Mouse (Mus musculus) cerebellum, postnatal 14 days (tissue): ENCODE measurements around the gene Defb21.
A peak's percentile ranks its signal among the peaks of the same experiment; 100 is the strongest.

Experiments used
- DNase-seq, 2 experiments: peaks; one replicate each; pipeline ENCODE4 v3.0.0; 2021; ENCODE audit warnings: mixed read lengths in 2 of 2

Defb21 gene

DNA sequence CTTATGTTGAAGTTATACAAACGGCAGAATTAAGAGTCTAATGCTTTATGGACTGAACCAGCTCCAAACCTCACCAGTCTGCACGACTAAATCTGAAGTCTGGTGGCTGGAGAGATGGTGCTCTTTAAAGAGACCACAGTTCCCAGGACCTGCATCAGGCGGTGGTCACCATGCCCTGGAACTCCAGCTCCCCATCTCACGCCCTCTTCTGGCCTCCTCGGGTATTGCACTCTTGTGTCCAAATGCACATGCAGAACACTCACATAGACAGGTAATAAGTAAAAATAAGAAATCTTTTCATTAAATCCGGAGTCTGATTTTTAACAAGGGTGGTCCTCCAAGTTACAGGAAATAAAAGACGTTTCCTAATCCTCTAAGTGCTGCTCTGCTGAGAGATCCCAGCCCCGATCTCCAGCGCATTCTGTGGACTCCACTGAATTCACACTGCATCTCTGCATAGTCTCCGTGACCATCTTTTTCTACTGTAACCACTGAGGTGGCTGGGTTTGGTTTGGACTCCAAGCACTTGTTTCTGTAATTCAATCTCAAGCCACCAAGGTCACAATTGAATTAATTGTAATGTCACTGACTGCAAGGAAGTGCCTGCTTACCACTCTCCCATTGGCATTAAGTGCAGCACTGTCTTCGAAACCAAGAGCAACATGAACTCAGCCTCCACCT lies at the start of gene Defb21:
Defb21 (plus strand) TSS at position 631 of the 681 bp plus-strand sequence.
- peak; percentile 14 to 58 for DNase-seq

DNA sequence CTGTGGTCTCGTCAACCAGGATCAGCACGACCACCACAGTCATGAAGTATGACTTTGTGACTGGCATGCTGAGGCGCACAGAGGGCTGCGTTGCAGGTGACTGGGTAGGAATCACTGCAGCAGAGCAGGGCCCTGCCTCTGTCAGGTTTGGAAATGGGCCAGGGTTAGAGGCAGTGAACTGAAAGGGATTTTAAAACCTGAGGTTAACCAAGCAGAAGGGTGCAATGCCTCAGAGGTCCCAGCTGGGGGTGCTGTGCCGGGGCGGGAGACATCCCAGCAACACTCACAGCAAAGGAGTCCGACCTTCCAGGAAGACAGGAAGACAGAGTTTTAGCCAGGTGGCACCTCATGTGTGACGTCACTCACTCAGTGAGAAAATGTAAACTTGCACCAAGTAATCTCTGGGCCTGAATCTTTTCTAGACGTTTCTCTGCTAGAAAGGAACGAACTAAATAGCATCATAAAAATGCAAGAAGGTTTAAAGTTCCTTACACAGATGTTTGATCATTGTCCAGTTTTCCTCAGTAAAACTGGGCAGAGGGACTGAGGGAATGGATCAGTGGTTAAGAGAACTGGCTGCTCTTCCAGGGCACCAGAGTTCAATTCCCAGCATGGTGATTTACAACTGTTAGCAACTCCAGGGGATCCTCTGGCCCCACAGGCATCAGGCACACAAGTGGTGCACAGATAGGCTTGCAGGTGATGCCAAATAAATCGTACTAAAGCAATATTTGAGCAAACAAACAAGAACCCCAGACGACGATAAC lies 32.4 kb upstream of the Defb21 start, which contains the start of gene Defb29:
Defb29 (minus strand) TSS at position 155 of the 767 bp plus-strand sequence.
- peak in 1 of 2 experiments; percentile 30 for DNase-seq

- no peak for DNase-seq
Observed at GRCm38 (mm10) chr2:152541979-152542378, 30.6 kb upstream of the Defb21 start.

DNA sequence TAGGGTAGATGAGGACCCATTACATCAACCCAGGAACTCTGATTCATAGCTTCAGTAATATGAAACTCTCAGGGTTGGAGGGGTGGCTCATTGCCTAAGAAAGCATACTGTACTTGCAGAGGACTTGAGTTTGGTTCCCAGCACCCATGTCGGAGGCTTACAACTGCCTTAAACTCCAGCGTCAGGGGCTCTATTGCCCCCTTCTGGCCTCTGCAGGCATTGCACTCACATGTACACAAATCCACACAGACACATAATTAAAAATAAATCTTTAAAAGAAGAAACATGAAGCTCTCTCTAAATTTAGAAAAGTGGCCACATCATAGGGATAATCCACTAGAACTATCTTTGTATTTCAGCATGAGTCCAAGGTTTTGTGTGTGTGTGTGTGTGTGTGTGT lies 29.6 kb upstream of the Defb21 start:
- no peak for DNase-seq

DNA sequence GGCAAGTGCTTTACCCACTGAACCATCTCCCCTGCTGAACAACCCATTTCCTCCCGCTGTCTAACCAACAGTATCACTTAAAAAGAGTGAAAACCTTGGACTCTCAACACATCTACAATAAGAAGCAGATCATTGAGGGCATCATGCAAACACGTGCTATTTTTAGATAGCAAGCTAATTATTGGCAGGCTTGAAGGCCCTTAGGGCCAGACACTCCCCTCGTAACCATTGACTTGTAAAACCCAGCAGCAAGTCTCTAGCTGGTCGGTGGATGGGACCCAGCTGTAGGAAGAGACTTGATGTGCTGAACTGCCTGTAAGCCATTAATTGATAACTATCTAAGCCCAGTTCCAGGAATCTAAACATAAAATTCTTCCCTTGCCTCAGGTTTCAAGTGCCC lies 29.1 kb upstream of the Defb21 start:
- DNase-seq, result no peak

GRCm38 (mm10) chr2:152544691-152545090 lies 27.9 kb upstream of the Defb21 start:
- DNase-seq, result peak; percentile 67 to 74

- DNase-seq, result no peak
Observed at GRCm38 (mm10) chr2:152548124-152548523, 24.4 kb upstream of the Defb21 start.

DNA sequence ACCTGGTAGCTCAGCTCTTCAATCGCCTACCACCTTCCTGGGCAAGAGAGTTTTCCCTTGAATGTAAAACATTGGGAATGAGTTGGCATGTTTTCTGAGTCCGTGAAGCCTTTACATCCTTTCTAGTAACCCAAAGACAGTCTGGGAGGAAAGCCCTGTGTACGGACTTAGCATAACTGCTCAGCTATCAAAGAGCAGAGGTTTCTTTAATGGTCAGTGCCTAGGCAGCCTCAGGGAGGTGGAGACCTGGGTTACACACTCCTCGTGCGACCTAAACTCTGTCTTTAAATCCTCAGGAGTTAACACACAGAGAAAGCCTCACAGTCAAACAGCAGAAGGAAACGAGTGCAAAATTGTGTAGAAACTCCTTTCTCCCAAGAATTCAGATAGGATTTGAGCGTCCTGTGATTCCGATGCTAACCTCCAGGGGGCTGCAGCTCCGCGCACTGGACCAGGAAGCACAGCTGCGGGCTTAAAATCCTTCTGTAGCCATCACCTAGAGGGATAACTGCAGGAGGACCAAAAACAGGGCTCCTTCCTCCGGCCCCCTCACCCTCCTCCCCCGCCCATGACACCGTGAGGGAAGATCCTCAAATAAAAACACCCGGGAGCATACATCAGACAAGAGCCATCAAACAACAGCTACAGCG lies 18.6 kb upstream of the Defb21 start:
- peak; percentile 72 to 77 for DNase-seq

- no peak for DNase-seq
Observed at GRCm38 (mm10) chr2:152556655-152557054, 15.9 kb upstream of the Defb21 start.

- DNase-seq, result no peak
Observed at GRCm38 (mm10) chr2:152569038-152569437, 3.5 kb upstream of the Defb21 start, which contains the start of gene Gm17416. TSS of gene Gm17416 (plus strand) at chr2:152569338.

- no peak for DNase-seq
Observed at GRCm38 (mm10) chr2:152569881-152570280, 2.7 kb upstream of the Defb21 start.

DNA sequence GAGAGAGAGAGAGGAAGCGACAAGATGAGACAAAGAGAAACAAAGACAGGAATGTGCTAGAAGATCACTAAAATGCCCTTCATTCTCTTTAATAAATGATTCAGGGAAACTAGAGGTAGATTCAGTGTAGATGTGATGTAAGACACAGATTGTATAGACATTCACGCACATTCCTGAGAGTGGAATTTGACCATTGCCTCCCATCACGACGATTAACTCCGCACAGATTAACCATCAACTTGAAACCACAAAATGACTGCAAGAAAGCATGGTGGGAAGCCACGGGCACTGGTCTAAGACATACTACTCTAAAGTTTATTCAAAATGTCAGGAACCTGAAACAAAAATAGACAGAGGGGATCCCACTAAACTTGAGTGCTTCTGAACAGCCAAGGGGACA lies 2.2 kb upstream of the Defb21 start:
- no peak for DNase-seq

DNA sequence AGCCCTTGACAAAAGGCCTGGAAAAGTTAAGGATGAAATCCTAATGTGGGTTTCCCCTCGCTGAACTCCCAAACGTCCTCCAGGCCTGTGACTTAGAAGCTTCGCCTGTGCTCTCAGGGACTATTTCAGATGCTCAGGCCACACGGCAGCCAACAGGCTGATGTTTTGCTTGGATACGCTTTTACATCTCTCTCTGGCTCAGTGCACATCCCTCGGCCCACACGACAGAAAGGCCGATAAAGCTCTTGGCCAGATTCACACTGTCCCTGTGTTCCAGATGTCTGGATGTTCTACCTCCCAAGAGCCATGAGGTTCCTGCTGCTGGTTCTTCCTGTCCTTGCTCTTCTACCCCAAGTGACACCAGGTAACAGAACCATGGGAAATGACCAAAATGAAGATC lies 940 bp downstream of the Defb21 start:
- DNase-seq, result no peak

DNA sequence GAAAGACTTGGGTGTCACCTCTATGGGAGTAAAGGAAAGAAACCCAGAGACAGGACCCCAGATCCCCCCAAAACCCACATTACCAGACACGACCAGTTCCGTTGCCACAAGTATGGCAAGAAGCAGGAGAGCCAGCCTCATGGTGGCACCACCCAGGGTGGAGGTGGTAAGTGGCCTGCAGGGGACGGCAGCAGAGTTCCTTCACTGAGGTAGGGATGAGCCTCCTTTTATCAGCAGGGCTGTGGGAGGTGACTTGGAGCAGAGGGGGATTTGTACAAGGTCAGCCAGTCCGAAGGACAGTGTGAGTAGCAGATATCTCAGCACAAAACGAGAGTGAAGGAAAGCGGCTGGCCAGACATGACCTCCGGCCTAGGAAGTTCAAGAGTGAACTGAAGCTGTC lies 7.6 kb downstream of the Defb21 start, which contains the start of gene Defb19:
Defb19 (minus strand) TSS at position 206 of the 400 bp plus-strand sequence.
- DNase-seq, result no peak

DNA sequence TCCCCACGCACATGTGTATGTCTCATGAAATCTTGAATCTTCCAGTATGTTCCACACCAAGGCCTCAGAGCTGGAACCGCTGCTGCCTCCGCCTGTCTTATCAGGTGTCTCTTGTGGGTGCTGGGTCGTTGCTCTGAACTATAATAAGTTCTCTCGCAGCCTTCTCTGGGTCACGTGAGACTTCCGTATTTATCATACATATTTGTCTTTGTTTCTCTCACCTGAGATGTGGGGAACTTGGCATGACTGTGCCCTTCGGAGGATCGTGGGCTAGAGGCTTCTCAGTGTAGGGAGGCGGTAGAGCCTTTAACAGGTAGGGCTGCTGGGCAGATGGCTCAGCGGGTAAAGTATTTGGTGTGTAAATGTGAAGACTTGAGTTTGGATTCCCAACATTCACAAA lies 8.1 kb downstream of the Defb21 start:
- no peak for DNase-seq

DNA sequence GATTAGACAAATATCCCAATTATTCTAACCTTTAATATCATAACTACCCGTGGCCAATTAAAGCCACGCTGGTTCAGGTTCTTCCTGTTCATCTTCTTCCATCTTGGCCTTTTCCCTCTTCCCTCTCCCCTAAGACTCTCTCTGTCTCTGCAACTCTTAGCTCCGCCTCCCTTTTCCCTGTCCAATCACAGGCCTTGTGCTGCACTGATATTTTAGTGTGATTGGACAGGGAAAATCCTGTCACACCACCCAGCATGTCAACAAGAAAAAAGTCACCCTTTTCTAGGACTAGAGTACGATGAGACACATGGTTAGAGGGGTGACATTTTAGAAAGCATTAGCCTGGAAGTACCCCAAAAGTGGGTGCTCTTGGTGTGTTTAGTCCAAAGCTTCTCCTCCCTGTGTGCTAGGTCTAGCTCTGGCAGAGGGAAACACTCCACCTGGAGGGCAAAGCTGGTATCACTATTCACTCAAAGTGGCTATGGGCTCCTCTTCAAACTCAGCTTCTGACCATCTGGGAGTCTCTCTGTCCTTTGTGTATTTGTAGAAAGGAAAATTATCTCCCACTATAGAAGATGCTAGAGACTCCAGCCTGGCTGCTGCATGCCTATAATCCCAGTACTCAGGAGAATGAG lies 14.5 kb downstream of the Defb21 start:
- DNase-seq, result peak; percentile 13 to 33

DNA sequence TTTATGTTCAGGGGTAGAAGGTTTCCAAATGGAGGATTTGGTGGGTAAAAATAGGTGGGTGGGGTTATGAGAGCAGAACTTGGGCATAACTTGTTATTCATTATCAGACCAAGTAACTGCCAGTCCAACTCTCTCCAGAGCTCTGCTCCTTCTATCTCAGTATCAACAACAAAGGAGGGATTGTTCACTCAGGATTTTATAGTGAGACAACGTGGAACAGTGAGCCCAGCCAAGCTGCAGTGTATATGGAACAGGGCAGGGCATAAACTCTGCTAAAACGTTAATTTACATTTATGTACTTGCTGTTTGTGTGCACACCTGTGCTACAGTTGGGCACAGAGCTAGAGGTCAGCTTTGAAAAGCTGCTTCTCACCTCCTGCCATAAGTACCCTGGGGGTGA lies 15.9 kb downstream of the Defb21 start:
- no peak for DNase-seq

- no peak for DNase-seq
Observed at GRCm38 (mm10) chr2:152589021-152589420, 16.5 kb downstream of the Defb21 start.

DNA sequence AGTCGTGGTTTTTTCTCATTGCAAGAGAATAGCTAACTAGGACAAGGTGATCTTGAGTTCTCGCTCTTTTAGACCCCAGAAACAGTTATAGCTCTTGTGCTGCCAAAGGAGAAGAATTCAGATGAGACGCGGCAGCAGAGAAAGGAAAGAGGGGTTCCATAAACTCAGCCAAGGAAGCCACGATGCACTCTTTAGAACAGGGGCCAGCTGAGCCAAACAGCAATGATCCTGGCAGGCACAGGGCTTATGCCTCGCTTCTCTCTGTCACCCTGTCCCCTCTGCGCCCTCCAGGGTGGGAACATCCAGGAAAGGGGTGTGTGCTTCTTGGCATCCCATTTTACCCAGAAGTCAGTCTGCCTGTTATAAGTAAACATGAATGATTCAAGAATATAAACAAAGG lies 26.8 kb downstream of the Defb21 start, which contains the start of gene Defb45:
Defb45 (minus strand) TSS at position 101 of the 400 bp plus-strand sequence.
- no peak for DNase-seq

- DNase-seq, result no peak
Observed at GRCm38 (mm10) chr2:152600076-152600475, 27.5 kb downstream of the Defb21 start.

- DNase-seq, result no peak
Observed at GRCm38 (mm10) chr2:152601275-152601960, 28.9 kb downstream of the Defb21 start.

DNA sequence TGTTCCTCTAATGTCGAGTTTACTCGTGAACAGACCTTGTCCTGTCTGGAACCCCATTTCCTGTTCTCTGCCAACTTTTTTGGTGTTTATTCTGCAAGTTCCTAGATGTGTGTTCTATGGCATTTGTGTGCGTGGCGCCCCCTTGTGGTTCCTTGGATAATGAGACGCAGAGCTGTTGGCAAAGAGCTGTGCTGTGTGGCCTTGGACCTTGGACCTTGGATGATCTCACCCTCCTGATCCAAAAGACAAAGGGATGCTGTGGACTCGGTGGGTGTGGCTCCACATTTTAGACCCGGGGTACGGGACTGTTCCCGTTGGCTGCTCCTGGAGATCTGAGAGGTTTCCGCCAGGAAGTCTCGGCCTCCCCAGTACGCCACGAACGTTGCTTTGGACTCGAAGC lies 31.5 kb downstream of the Defb21 start, which contains the start of gene Defb36:
Defb36 (plus strand) TSS at position 271 of the 400 bp plus-strand sequence.
- peak; percentile 20 to 53 for DNase-seq
